9 mouse cellular contexts compared by ENCODE assay signal in the genomic region with DNA sequence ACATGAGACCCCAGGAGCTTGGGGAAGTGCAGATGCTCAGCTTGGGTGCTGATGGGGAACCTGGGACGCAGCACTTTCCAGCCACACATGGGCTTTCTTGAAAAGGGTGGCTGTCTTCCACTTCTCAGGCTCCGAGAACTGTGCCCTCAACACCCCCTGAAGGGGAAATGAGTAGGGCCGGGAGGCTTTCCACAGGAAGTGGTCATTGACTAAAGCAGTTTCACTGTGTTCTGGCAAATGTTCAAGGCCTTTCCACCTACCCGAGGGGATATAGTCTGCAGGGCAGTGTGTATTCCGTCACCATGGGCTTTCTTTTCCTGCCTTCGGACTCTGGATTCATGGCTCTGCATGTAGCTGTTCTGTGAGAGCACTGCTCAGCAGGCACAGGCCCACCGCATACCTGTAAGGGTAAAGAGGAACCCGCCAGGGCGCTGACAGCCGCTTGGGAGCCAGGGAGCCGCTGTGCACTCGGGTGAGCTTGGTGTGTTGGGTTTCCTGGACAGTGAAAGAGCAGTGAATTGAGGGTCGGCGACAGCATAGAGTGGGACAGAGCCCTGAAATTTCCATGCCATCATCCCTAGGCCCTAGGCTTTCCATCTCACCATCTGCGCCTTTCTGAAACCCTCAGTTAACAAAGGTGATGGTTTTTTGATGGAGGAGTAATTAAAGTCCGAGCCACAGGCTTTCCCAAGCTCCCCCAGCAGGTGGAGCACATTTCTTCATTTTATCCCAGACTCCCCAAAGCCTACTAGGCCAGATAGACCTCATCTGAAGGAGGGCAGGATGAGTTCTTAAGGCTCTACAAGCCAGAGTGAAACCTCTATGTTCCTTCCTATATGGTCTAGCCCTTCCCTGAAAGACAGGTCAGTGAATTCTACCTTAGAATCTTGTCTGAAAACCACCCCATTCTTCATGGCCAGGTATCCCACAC. TPM values are rescaled to one million over a fixed set of nuclear protein-coding genes. Genes with fewer than 3 reads are reported as not detected.
DNase-seq lines count a peak whose midpoint lies in the region; ATAC-seq and TF ChIP-seq lines count a peak whose summit lies in the region.
"Had no signal": no experiment of that assay in that cellular context is flagged by ENCODE, and none has a peak within 500 bp of the region (broad histone marks: within the 10 kb centered on the region; RNA-seq: fewer than 3 reads in every experiment).

A gene (plus strand): TSS at position 239 of the 931 bp plus-strand sequence.

- H3K4me3 ChIP-seq in cerebellum, adult 2 months (replicated peaks; ENCODE audit: insufficient read depth, low read depth, low read length), result no peak within 1 kb of the TSS
- H3K4me3 ChIP-seq in embryonic facial prominence, embryonic 11.5 days (ENCODE audit: low read depth, low read length), result no peak within 1 kb of the TSS
- no peak within 1 kb of the TSS for H3K4me3 ChIP-seq in limb, embryonic 12.5 days (replicated peaks)
- H3K4me3 ChIP-seq in midbrain, postnatal 0 days (ENCODE audit: low read depth, low read length), result no peak within 1 kb of the TSS

- no peak within 1 kb of the TSS for H3K4me2 ChIP-seq in embryonic facial prominence, embryonic 11.5 days (ENCODE audit: low read depth, low read length)
- H3K4me2 ChIP-seq in limb, embryonic 12.5 days, result peak within 1 kb of the TSS; percentile 23; the same call in 1 of the 2 replicates
- 0 out of 2 replicates have a peak within 1 kb of the TSS, but pooled peaks have one; percentile 13 for H3K4me2 ChIP-seq in midbrain, postnatal 0 days (ENCODE audit: low read depth, low read length, poor library complexity, severe bottlenecking)

- H3K4me1 ChIP-seq in cerebellum, adult 2 months (ENCODE audit: control insufficient read depth, insufficient read depth, low read length), result peaks cover 4% of the 10 kb centered on the region; the same call in 1 of the 2 replicates
- no peaks in the 10 kb centered on the region; the same call in 1 of the 2 replicates for H3K4me1 ChIP-seq in embryonic facial prominence, embryonic 11.5 days (ENCODE audit: control insufficient read depth, insufficient read depth, low read length)
- peaks cover 11% of the 10 kb centered on the region; the same call in 1 of the 2 replicates for H3K4me1 ChIP-seq in limb, embryonic 12.5 days (replicated peaks)
- H3K4me1 ChIP-seq in midbrain, postnatal 0 days (ENCODE audit: insufficient read depth, low read length), result no peaks in the 10 kb centered on the region

- DNase-seq in cerebellum, adult 2 months, result no peak
- no peak for DNase-seq in cerebellum, adult 9-11 months
- peak; percentile 50 for DNase-seq in NIH3T3 (ENCODE audit: low read depth)
- DNase-seq in embryonic facial prominence, embryonic 11.5 days (ENCODE audit: low spot score), result peak; percentile 49
- DNase-seq in heart, postnatal 36 days, result peak; percentile 53 to 65
- peak; percentile 46 for DNase-seq in midbrain, postnatal 0 days (ENCODE audit: low spot score)
- DNase-seq in thymus, postnatal 25 days, result peak; percentile 75

- no peaks in the 10 kb centered on the region for H3K36me3 ChIP-seq in embryonic facial prominence, embryonic 11.5 days (replicated peaks; ENCODE audit: control insufficient read depth, insufficient read depth, low read depth, low read length)
- H3K36me3 ChIP-seq in limb, embryonic 12.5 days, result no peaks in the 10 kb centered on the region
- H3K36me3 ChIP-seq in midbrain, postnatal 0 days (ENCODE audit: insufficient read depth, low read length), result no peaks in the 10 kb centered on the region

- H3K9ac ChIP-seq in embryonic facial prominence, embryonic 11.5 days (replicated peaks; ENCODE audit: low read length), result no peak within 1 kb of the TSS
- no peak within 1 kb of the TSS for H3K9ac ChIP-seq in limb, embryonic 12.5 days (replicated peaks)
- H3K9ac ChIP-seq in midbrain, postnatal 0 days (replicated peaks; ENCODE audit: low read length, poor library complexity, severe bottlenecking), result no peak within 1 kb of the TSS

- intact Hi-C loops in heart, postnatal 36 days (cut with DNase I), result loop anchor here (2.0 kb wide), 4 partner anchors 27 to 99 kb away; a partner anchor contains a TSS

- H3K27me3 ChIP-seq in cerebellum, adult 2 months (ENCODE audit: control insufficient read depth, insufficient read depth, low read length), result no peaks in the 10 kb centered on the region
- H3K27me3 ChIP-seq in embryonic facial prominence, embryonic 11.5 days (ENCODE audit: control insufficient read depth, insufficient read depth, low read length), result peaks cover 24% of the 10 kb centered on the region
- H3K27me3 ChIP-seq in limb, embryonic 12.5 days, result peaks cover 46% of the 10 kb centered on the region
- H3K27me3 ChIP-seq in midbrain, postnatal 0 days (ENCODE audit: insufficient read depth, low read length), result no peaks in the 10 kb centered on the region

- TF ChIP-seq CTCF in cerebellum, adult 2 months (IDR thresholded peaks at IDR 0.05; ENCODE audit: borderline replicate concordance, insufficient read depth, low read depth, low read length), result peak; percentile 47; the same call in 1 of the 2 replicates
- peak; percentile 68 for TF ChIP-seq CTCF in midbrain, postnatal 0 days (IDR thresholded peaks at IDR 0.05)

- 42% methylated on average over 16 of the region's 16 CpGs for WGBS in cerebellum, adult 2 months
- 42% methylated on average over 16 of the region's 16 CpGs for WGBS in embryonic facial prominence, embryonic 11.5 days
- WGBS in limb, embryonic 12.5 days, result 48% methylated on average over 16 of the region's 16 CpGs
- 47% methylated on average over 16 of the region's 16 CpGs for WGBS in midbrain, postnatal 0 days

- no peak within 1 kb of the TSS for H3K27ac ChIP-seq in cerebellum, adult 2 months (ENCODE audit: insufficient read depth, low read length)
- no peak within 1 kb of the TSS for H3K27ac ChIP-seq in embryonic facial prominence, embryonic 11.5 days (replicated peaks; ENCODE audit: low read depth, low read length)
- 0 out of 2 replicates have a peak within 1 kb of the TSS, but pooled peaks have one; percentile 59 for H3K27ac ChIP-seq in limb, embryonic 12.5 days
- no peak within 1 kb of the TSS for H3K27ac ChIP-seq in midbrain, postnatal 0 days (ENCODE audit: low read depth, low read length)

- TF ChIP-seq POLR2A in cerebellum, adult 2 months (IDR thresholded peaks at IDR 0.05; ENCODE audit: borderline replicate concordance, insufficient read depth, low read length), result no peak

- H3K9me3 ChIP-seq in embryonic facial prominence, embryonic 11.5 days (replicated peaks; ENCODE audit: control insufficient read depth, low read length), result no peaks in the 10 kb centered on the region
- H3K9me3 ChIP-seq in limb, embryonic 12.5 days, result no peaks in the 10 kb centered on the region
- no peaks in the 10 kb centered on the region for H3K9me3 ChIP-seq in midbrain, postnatal 0 days (ENCODE audit: low read length)

- no peak for ATAC-seq in embryonic facial prominence, embryonic 11.5 days (replicated peaks; ENCODE audit: insufficient number of reproducible peaks, low FRiP score, low TSS enrichment, low read depth)
- no peak for ATAC-seq in limb, embryonic 12.5 days (ENCODE audit: insufficient number of reproducible peaks, insufficient read depth, low FRiP score, low TSS enrichment, low read depth)
- ATAC-seq in midbrain, postnatal 0 days (ENCODE audit: low FRiP score), result no peak

RNA-seq across cellular contexts. Expression of the gene that starts here (rescaled TPM):
- 0.57 and 0.82 TPM in 2 replicates for polyA plus RNA-seq in cerebellum, adult 2 months (2012; rRNA removed)
- polyA plus RNA-seq in embryonic facial prominence, embryonic 11.5 days (2014; fragmentation: Nextera tagmentation; extraction: Ambion mirVana), result 0.63 and 1.2 TPM in 2 replicates
- 1 to 10 TPM; 6.0 to 6.6 TPM for total RNA-seq in heart, postnatal 36 days (2021)
- 1.4 and 1.6 TPM in 2 replicates for polyA plus RNA-seq in limb, embryonic 12.5 days (2016; fragmentation: Nextera tagmentation; extraction: Ambion mirVana)
- total RNA-seq in midbrain, postnatal 0 days (2014; rRNA removed), result 0.33 and 0.38 TPM in 2 replicates
- 1.3 and 1.4 TPM in 2 replicates for polyA plus RNA-seq in midbrain, postnatal 0 days (2015; fragmentation: Nextera tagmentation; extraction: Ambion mirVana)
- polyA plus RNA-seq: C2C12 had no signal

Comparison
In these comparisons a context has a peak if more than half of its experiments do, and no peak if none do; other contexts are left out.
1. DNase-seq: peak in NIH3T3 (single experiment), embryonic facial prominence, embryonic 11.5 days (single experiment), heart, postnatal 36 days (2 of 2), midbrain, postnatal 0 days (single experiment) and thymus, postnatal 25 days (single experiment); none in cerebellum, adult 2 months (0 of 2) and cerebellum, adult 9-11 months (single experiment).